Mouse (Mus musculus): ENCODE data around the gene Adk.

DNA sequence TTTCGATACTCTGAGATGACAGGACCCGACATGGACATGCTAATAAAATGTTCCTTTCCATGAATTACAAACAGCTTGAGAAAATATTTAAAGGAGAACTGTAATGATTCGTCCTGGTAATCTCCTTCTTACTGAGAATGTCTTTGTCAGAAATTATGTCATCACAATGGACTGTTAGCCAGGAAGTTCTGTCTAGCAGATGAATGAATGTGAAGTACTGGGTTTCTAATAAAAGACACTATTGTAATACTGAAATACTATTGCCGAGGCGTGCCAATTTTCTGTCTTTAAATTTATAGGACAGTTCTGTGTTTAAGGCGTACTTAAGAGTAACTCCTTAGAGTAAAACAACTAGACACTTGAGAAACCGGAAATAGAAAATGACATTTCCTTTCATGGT, 231.7 kb downstream of the Adk start:
- no peak for TF ChIP-seq CTCF (IDR thresholded peaks at IDR 0.05; ENCODE audit: low read depth)
- no peak for TF ChIP-seq EP300 (IDR thresholded peaks at IDR 0.05; ENCODE audit: low read depth)

Measured in liver, embryonic 14.5 days (tissue).